Mouse (Mus musculus): Measurements from ENCODE around the gene Twf2.

- TF ChIP-seq CTCF (IDR thresholded peaks at IDR 0.05; ENCODE audit: low read depth, low read length) (no peak), EP300 (IDR thresholded peaks at IDR 0.05; ENCODE audit: insufficient read depth, low read depth, low read length) (no peak), POLR2A (IDR thresholded peaks at IDR 0.05; ENCODE audit: insufficient read depth, low read length) (no peak)
Measured at GRCm38 (mm10) chr9:106249550-106249949, 46.6 kb downstream of the Twf2 start.

Measured in ES-Bruce4 (cell line).